Mouse (Mus musculus): Measurements from ENCODE around the gene 3100002H09Rik.

Gene 3100002H09Rik

DNA sequence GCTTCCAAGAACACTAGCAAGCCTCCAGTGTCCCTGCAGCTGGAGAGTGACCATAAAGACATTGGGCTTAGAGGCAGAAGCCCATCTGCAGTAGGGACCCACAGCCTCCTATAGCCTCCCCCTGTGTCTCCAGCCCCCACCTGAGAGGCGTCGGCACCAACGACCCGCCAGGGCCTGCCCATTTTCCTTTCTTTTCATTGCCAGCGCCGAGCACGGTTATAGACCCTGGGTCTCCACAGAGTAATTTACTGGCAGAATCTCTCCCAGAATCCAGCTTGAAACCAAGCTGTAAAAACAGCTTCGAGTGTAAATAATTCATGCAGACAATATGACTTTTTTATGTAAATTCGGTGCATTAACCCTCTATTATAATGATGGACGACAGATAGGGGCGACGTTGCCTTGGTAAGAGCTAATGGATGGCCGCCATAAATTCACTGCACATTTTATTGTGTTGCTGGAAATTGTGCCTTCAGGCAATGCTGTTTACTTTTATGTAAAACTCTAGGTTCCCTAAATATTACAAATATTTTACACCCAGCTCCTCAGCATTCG lies 4.9 kb upstream of the 3100002H09Rik start:
- DNase-seq (ENCODE audit: low spot score): no peak

- no peak for DNase-seq (ENCODE audit: low spot score)
These were observed 3.6 kb upstream of the 3100002H09Rik start for GRCm38 (mm10) chr4:124614189-124614588.

GRCm38 (mm10) chr4:124611768-124612167 lies 1.2 kb upstream of the 3100002H09Rik start:
- DNase-seq (ENCODE audit: low spot score): no peak

DNA sequence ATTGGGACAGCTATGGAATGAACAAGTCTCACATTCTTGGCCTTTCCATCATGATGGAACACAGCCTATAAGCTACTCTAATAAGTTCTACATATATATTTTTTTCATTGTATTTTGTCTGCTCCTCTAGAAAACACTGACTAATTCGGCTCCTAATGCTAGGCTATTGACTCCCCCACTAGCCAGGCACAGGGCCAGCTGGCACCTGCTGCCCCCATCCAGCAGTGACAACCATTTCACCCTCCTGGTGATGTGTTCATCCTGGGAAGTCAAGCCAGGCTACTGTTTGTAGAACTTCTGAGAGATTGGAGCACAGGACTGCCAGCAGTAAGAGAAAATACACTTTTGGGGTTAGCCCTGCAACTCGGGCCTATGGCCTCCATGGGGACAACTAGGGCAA lies 537 bp downstream of the 3100002H09Rik start:
- DNase-seq (ENCODE audit: low spot score): no peak

DNA sequence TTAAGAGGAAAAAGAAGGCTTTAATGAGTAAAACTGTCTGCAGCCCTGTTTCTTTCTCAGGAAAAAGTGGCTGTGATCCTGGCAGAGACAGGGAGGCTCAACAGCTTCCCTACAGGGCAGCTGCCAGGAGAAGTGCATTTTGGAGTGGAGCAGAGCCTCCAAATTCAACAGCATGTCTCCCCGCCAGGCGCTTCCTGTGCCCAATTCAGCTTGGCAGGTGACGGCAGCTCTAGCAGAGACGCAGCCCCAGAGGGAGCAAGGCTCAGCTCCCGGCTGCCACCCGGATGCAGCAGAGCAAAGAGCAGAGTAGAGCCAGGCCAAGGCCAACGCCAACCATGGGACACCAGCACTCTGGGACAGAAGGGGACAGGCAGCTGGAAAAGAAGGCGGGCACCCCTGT lies 3.4 kb downstream of the 3100002H09Rik start:
- no peak for DNase-seq (ENCODE audit: low spot score)

DNA sequence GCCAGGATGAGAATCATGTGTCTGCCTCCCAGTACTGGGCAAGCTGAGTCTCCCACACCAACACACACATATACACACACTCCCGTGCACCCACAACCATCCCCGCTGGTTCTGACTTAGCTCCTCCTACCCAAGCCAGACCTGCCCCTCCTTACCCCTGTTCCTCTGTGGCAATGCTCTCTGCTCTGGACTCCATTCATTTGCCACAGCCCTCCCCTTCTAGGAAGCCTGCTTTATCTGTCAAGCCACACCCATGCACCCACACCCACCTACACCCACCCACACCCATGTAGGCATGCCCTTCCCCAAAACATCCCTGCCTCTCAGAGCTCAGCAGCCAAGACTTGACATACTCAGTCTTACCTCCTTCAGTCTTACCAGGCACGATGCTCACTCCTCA lies 4.4 kb downstream of the 3100002H09Rik start:
- DNase-seq (ENCODE audit: low spot score): no peak

DNA sequence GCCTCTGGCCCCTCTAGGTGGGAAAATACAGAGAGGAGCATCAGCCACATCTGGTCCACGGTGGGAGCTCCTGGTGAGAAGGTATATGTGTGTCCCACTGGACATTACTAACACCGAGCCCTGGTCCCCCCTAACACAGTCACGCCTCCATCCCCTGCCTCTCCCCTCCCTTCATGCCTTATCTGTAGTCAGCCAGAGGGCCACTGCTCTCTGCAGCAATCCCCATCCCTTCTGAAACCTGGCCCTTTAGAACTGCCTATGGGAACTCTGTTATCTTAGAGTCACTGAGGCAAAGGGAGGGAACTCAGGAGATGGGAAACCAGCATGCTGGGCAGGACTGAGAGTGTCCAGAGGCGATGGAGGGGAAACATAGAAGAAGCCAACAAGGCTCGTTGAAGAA lies 5.3 kb downstream of the 3100002H09Rik start:
- no peak for DNase-seq (ENCODE audit: low spot score)

DNA sequence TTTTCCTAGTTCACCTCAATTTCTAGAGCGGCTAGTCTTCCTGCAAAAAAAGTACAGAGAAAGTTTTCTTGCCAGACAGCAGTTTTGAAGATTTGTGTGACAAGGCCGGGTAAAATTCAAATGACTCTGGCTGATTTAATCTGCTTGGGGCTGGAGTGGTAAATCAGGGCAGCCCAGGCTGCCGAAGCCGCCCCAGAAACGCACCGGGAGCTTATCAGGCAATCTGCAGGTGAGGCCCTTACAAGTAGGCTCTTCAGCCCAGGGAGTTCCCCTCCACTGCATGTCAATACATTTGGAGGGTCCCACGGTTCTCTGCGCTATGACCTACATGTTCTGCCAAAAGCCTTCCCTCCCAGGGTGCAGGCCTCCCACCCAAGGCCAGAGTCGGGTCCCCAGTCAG lies 6.9 kb downstream of the 3100002H09Rik start:
- no peak for DNase-seq (ENCODE audit: low spot score)

- DNase-seq (ENCODE audit: low spot score): no peak
These were observed 14.7 kb downstream of the 3100002H09Rik start for GRCm38 (mm10) chr4:124595929-124596328.

- DNase-seq (ENCODE audit: low spot score): no peak
These were observed 15.7 kb downstream of the 3100002H09Rik start for GRCm38 (mm10) chr4:124594933-124595332.

DNA sequence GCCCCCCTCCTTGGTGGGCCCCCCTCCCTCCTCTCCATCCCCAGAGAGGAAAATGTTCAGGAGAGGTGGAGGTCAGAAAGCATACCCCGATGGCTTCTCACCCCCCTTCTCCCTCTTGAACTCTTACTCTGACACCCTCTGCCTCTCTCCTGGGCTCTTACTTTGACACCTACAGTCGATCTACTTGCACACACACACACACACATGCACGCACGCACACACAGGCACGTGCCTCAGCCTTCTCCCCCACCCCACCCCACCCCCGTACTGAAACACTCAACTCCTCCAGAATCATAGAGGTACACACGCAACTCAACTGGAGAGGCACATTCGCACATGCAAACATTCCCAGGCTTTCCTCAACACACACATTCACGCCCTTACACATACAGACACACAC lies 16.9 kb downstream of the 3100002H09Rik start:
- no peak for DNase-seq (ENCODE audit: low spot score)

DNA sequence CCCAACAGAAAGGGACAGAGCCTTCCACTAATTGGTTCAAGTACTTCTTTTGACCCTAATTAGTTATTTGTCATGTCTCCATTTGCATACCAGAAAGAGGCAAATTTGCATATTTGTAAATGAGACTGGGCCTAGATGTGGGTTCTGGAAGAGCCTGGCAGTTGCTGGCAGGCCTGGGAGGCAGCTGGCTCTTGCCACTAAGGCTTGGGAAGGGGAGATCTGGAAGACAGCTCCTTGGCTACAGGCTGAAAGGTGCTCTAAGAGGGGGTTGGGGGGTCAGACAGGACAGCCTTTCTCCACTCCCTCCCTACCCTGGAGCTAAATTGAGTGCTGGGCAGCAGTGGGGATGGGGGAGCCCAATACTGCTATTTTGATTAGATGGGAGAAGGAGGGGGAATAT lies 17.4 kb downstream of the 3100002H09Rik start:
- DNase-seq (ENCODE audit: low spot score): no peak

- no peak for DNase-seq (ENCODE audit: low spot score)
These were observed 18.4 kb downstream of the 3100002H09Rik start for GRCm38 (mm10) chr4:124592241-124592640.

- DNase-seq (ENCODE audit: low spot score): no peak
These were observed 29.9 kb downstream of the 3100002H09Rik start for GRCm38 (mm10) chr4:124580695-124581094.

- no peak for DNase-seq (ENCODE audit: low spot score)
These were observed 34.6 kb downstream of the 3100002H09Rik start for GRCm38 (mm10) chr4:124575955-124576445.

GRCm38 (mm10) chr4:124575269-124575954 lies 35.2 kb downstream of the 3100002H09Rik start:
- no peak for DNase-seq (ENCODE audit: low spot score)

- no peak for DNase-seq (ENCODE audit: low spot score)
These were observed 37.0 kb downstream of the 3100002H09Rik start for GRCm38 (mm10) chr4:124573586-124573985.

GRCm38 (mm10) chr4:124570977-124571376 lies 39.6 kb downstream of the 3100002H09Rik start:
- no peak for DNase-seq (ENCODE audit: low spot score)

GRCm38 (mm10) chr4:124569661-124570060 lies 40.9 kb downstream of the 3100002H09Rik start:
- DNase-seq (ENCODE audit: low spot score): no peak

DNA sequence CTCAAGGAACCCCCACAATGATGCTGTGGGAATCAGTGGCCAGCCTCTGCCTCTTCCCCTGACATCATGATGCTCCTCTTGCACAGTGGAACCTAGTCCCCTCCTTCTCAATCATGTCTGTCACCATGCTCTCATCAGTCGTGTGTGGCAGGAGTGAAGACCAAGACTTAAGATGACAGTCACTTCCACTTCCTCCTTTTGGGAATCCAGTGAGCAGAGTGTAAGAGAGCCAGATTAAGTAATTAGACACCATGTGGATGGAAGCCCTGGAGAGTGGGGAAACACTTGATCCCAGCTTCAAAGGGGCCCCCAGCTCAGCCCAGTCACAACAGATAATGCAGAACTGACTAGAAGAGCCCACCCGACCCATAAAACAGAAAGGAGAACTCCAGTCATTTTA lies 47.2 kb downstream of the 3100002H09Rik start:
- DNase-seq (ENCODE audit: low spot score): no peak

- DNase-seq (ENCODE audit: low spot score): no peak
These were observed 47.9 kb downstream of the 3100002H09Rik start for GRCm38 (mm10) chr4:124562721-124563120.

Measured in MN1 (cell line).